Mouse (Mus musculus) CH12.LX (cell line): Measurements from ENCODE around the gene Srgap3. TPM values are rescaled to one million over a fixed set of nuclear protein-coding genes. Genes with fewer than 3 reads are reported as not detected.
"Not testable (repeated sequence)": the region's sequence is repeated elsewhere in the genome, so short reads cannot be mapped to it uniquely, and the experiment has no call there.

Experiments used
- DNase-seq: peaks from one replicate; pipeline ENCODE4 v3.0.0-alpha.2; 2013; ENCODE audit errors: extremely low read depth
- H3K27ac ChIP-seq: 2 replicates; pipeline ENCODE4 v1.5.1; 2012; ENCODE audit warnings: low read depth, mild to moderate bottlenecking, control low read depth, moderate library complexity; ENCODE audit not compliant: insufficient read depth
- H3K27me3 ChIP-seq: replicated peaks from 2 replicates; pipeline ENCODE3; 2012; ENCODE audit warnings: inconsistent platforms
- H3K36me3 ChIP-seq, 2 experiments: replicated peaks in 1 of 2; 2 replicates each; pipeline versions ENCODE3 to v1.6.1; 2012; ENCODE audit warnings: inconsistent platforms in 1 of 2, low read length in 1 of 2, mild to moderate bottlenecking in 1 of 2, mixed read lengths in 1 of 2, moderate library complexity in 1 of 2; ENCODE audit not compliant: control insufficient read depth in 1 of 2, insufficient read depth in 1 of 2
- H3K4me1 ChIP-seq, 2 experiments: 2 replicates each; pipeline ENCODE4 v1.6.1; 2012; ENCODE audit warnings: inconsistent platforms in 1 of 2, moderate library complexity in 1 of 2; ENCODE audit not compliant: insufficient read depth in 2 of 2, control insufficient read depth in 1 of 2
- H3K4me2 ChIP-seq: 2 replicates; pipeline ENCODE4 v1.6.1; 2012; ENCODE audit warnings: low read depth, mild to moderate bottlenecking, control low read depth; ENCODE audit not compliant: poor library complexity, insufficient read depth, severe bottlenecking
- H3K4me3 ChIP-seq, 3 experiments: fragments of 150-350 bp in 1 of 3; sonication (generic) in 1 of 3; replicated peaks in 1 of 3; 2 replicates each; pipeline versions ENCODE3 to v1.5.1; 2011 to 2012; ENCODE audit warnings: low read depth in 2 of 3, low read length in 2 of 3, mild to moderate bottlenecking in 2 of 3, moderate library complexity in 2 of 3, control low read depth in 1 of 3, improper control_type of control experiment in 1 of 3, inconsistent platforms in 1 of 3, mixed read lengths in 1 of 3; ENCODE audit not compliant: poor library complexity in 1 of 3
- H3K79me2 ChIP-seq: replicated peaks from 2 replicates; pipeline ENCODE4 v1.6.1; 2012; ENCODE audit warnings: mild to moderate bottlenecking, moderate library complexity; ENCODE audit not compliant: control insufficient read depth, poor library complexity, insufficient read depth, severe bottlenecking; ENCODE audit errors: extremely low read depth
- H3K9ac ChIP-seq: 2 replicates; pipeline ENCODE4 v1.6.1; 2012; ENCODE audit warnings: low read depth, mild to moderate bottlenecking, control low read depth, moderate library complexity; ENCODE audit not compliant: insufficient read depth
- H3K9me3 ChIP-seq: replicated peaks from 2 replicates; pipeline ENCODE3; 2012; ENCODE audit warnings: low read length, inconsistent platforms, mixed read lengths
- CTCF ChIP-seq, 2 experiments: IDR thresholded peaks in 1 of 2; conservative IDR thresholded peaks in 1 of 2; 2 replicates each; pipeline ENCODE4 v1.5.1; 2011 to 2012; ENCODE audit warnings: low read depth in 2 of 2, low read length in 2 of 2, improper control_type of control experiment in 1 of 2, inconsistent platforms in 1 of 2, mild to moderate bottlenecking in 1 of 2, moderate library complexity in 1 of 2
- EP300 ChIP-seq: IDR thresholded peaks from 2 replicates; pipeline ENCODE4 v1.6.1; 2011; ENCODE audit warnings: low read length, improper control_type of control experiment
- ETS1 ChIP-seq: conservative IDR thresholded peaks from 2 replicates; pipeline ENCODE4 v1.6.1; 2012; ENCODE audit warnings: low read depth, mild to moderate bottlenecking, inconsistent platforms, low read length, improper control_type of control experiment, moderate library complexity
- GABPA ChIP-seq: IDR thresholded peaks from 2 replicates; pipeline ENCODE4 v1.6.1; 2012; ENCODE audit warnings: low read depth, low read length, improper control_type of control experiment, inconsistent platforms; ENCODE audit not compliant: insufficient replicate concordance
- IRF4 ChIP-seq: IDR thresholded peaks from 2 replicates; pipeline ENCODE4 v1.6.1; 2014; ENCODE audit warnings: low read depth, mild to moderate bottlenecking, inconsistent platforms, low read length, improper control_type of control experiment
- JUN ChIP-seq: IDR thresholded peaks from 2 replicates; pipeline ENCODE4 v1.6.1; 2011; ENCODE audit warnings: low read depth, mild to moderate bottlenecking, low read length, improper control_type of control experiment, moderate library complexity; ENCODE audit not compliant: insufficient read depth
- JUND ChIP-seq: conservative IDR thresholded peaks from 2 replicates; pipeline ENCODE4 v1.6.1; 2011; ENCODE audit warnings: low read depth, low read length, improper control_type of control experiment
- MAFK ChIP-seq: IDR thresholded peaks from 2 replicates; pipeline ENCODE4 v1.6.1; 2011; ENCODE audit warnings: low read length, improper control_type of control experiment; ENCODE audit not compliant: insufficient replicate concordance
- MAZ ChIP-seq: IDR thresholded peaks from 2 replicates; pipeline ENCODE4 v1.6.1; 2012; ENCODE audit warnings: low read depth, mild to moderate bottlenecking, inconsistent platforms, low read length, improper control_type of control experiment, moderate library complexity
- MEF2A ChIP-seq: IDR thresholded peaks from 2 replicates; pipeline ENCODE4 v1.6.1; 2014; ENCODE audit warnings: low read depth, mild to moderate bottlenecking, inconsistent platforms, low read length, improper control_type of control experiment, borderline replicate concordance
- MYC ChIP-seq: IDR thresholded peaks from 2 replicates; pipeline ENCODE4 v1.6.1; 2011; ENCODE audit warnings: low read depth, mild to moderate bottlenecking, improper control_type of control experiment, low read length
- NELFE ChIP-seq: IDR thresholded peaks from 2 replicates; pipeline ENCODE4 v1.6.1; 2011; ENCODE audit warnings: low read depth, low read length, improper control_type of control experiment
- RAD21 ChIP-seq: IDR thresholded peaks from 2 replicates; pipeline ENCODE4 v1.6.1; 2011; ENCODE audit warnings: low read depth, mild to moderate bottlenecking, low read length, improper control_type of control experiment, moderate library complexity
- RCOR1 ChIP-seq: conservative IDR thresholded peaks from 2 replicates; pipeline ENCODE4 v1.6.1; 2012; ENCODE audit warnings: low read depth, mild to moderate bottlenecking, inconsistent platforms, low read length, improper control_type of control experiment
- SMC3 ChIP-seq: IDR thresholded peaks from 2 replicates; pipeline ENCODE4 v1.6.1; 2011; ENCODE audit warnings: low read depth, low read length, improper control_type of control experiment
- TBP ChIP-seq: conservative IDR thresholded peaks from 2 replicates; pipeline ENCODE4 v1.6.1; 2011; ENCODE audit warnings: low read depth, low read length, improper control_type of control experiment
- ZC3H11A ChIP-seq: IDR thresholded peaks from 2 replicates; pipeline ENCODE4 v1.6.1; 2012; ENCODE audit warnings: low read depth, mild to moderate bottlenecking, inconsistent platforms, low read length, improper control_type of control experiment
- ZNF384 ChIP-seq: IDR thresholded peaks from 2 replicates; pipeline ENCODE4 v1.6.1; 2012; ENCODE audit warnings: low read depth, low read length, improper control_type of control experiment, inconsistent platforms
- dilution Hi-C: fragments of 300-500 bp; cut with MboI; formaldehyde crosslinking; loops from 2 replicates; pipeline ENCODE4 v1.14.3; 2020; ENCODE audit warnings: low sequenced_read_pairs; ENCODE audit not compliant: extremely low pct_unique_long_range_greater_than_20kb, extremely low pct_ligation_motif_present
- in situ Hi-C: fragments of 300-500 bp; cut with MboI; formaldehyde crosslinking; loops from 3 replicates; pipeline ENCODE4 v1.14.3; 2019; ENCODE audit warnings: low sequenced_read_pairs, low pct_ligation_motif_present, low pct_unique_long_range_greater_than_20kb, mixed read lengths
- polyA plus RNA-seq: library from polyadenylated mRNA; unstranded; fragments of >175 nt; gene quantifications from 2 replicates; pipeline ENCODE4 v1.2.1, GENCODE M21; 2012; ENCODE audit warnings: low read depth; ENCODE audit not compliant: insufficient read length
- total RNA-seq, 2 experiments: library from RNA; depleted of rRNA; stranded (reverse); fragments of 300-350 nt in 1 of 2; fragments of >200 nt in 1 of 2; gene quantifications; 2 replicates each; pipeline ENCODE4 v1.2.3; 2012 to 2014

Srgap3 gene
- total and polyA plus RNA-seq, 3 experiments, result 1.5 to 4.5 (median 2.1) TPM

DNA sequence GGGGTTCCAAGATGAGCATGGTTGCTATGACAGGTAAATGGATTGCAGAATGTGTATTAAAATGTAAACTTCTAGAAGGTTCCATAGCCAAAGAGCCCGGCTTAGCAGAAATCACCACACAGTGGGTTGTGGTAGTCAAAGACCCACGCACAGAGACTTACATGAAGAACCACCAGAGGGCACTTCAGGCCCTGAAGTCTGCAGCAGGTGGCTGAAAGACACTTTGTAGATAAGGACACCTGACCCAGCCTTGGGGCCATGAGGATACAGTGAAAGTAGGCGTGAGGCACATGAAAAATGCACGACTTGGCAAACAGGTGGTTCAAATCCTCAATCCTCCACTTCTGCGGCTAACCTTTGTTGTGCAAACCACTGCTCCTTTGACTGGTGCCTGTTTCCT, 229.9 kb downstream of the Srgap3 start:
- H3K27me3 ChIP-seq, result no peaks in the 10 kb centered on the region
- H3K4me2 ChIP-seq, result no peak overlapping the region
- no peak overlapping the region for H3K9ac ChIP-seq
- peaks cover 0 to 1% of the 10 kb centered on the region in 2 experiments for H3K36me3 ChIP-seq
- dilution Hi-C loops (no loop called here), in situ Hi-C loops (loop anchor here (5.0 to 25.0 kb wide), 2 partner anchors 235 to 595 kb away; partner anchors contain the start of gene Brpf1)
- no peaks in the 10 kb centered on the region for H3K9me3 ChIP-seq
- H3K4me3 ChIP-seq, result no peak overlapping the region
- DNase-seq, result peak; percentile 54
- no peaks in the 10 kb centered on the region for H3K79me2 ChIP-seq
- no peak overlapping the region for H3K27ac ChIP-seq
- peaks cover 0 to 3% of the 10 kb centered on the region in 2 experiments; a peak in 1 of 4 replicates for H3K4me1 ChIP-seq
- TF ChIP-seq RAD21 (peak; percentile 86), EP300 (no peak), ZC3H11A (peak; percentile 89), JUN (no peak), SMC3 (peak; percentile 96), IRF4 (0 out of 2 replicates have a peak, but pooled peaks have one; percentile 27), MYC (peak; percentile 25; the same call in 1 of the 2 replicates), CTCF (conservative IDR thresholded peaks at IDR 0.05 in 1 of 2, IDR thresholded peaks at IDR 0.05 in 1 of 2; ENCODE audit: low read depth in 2 of 2, low read length in 2 of 2) (peak; percentile 11 to 86; a peak in 2 of 4 replicates), ZNF384 (no peak)

DNA sequence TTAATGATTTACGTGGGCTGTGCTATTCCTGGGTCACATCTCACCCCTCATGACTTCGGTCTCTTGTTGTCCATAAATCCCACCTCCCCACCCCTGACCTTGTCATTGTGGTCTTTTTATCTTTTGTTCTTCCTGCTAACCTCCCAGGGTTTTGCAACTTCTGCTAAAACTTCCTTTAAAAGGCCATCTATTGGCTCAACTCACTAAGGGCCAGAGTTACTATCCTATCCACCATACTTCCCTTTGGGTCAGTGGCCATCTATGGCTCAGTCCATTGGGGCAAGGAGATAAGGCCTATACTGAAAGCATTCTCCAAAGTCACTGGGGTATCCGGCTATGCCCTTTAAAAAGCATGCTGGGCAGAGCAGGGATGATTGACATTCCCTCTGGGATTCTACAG, 233.1 kb downstream of the Srgap3 start:
- no peaks in the 10 kb centered on the region for H3K36me3 ChIP-seq
- dilution Hi-C loops, result no loop called here
- H3K79me2 ChIP-seq, result no peaks in the 10 kb centered on the region
- DNase-seq, result no peak
- H3K27me3 ChIP-seq, result no peaks in the 10 kb centered on the region
- no peak for TF ChIP-seq JUND
- TF ChIP-seq GABPA, result no peak
- TF ChIP-seq RAD21, result no peak
- TF ChIP-seq MEF2A, result no peak
- TF ChIP-seq NELFE, result no peak
- TF ChIP-seq RCOR1, result no peak
- TF ChIP-seq ZC3H11A, result no peak
- no peak for TF ChIP-seq ETS1
- no peak for TF ChIP-seq MAFK
- TF ChIP-seq JUN, result no peak
- TF ChIP-seq TBP, result no peak
- no peak for TF ChIP-seq MAZ
- no peaks in the 10 kb centered on the region for H3K9me3 ChIP-seq
- in situ Hi-C loops, result loop anchor here (25.0 kb wide), 1 partner anchor 598 kb away; the partner anchor contains the start of gene Brpf1
- no peak overlapping the region for H3K27ac ChIP-seq
- H3K4me1 ChIP-seq, result peaks cover 0 to 3% of the 10 kb centered on the region in 2 experiments; a peak in 1 of 4 replicates
- H3K4me3 ChIP-seq, result no peak overlapping the region
- no peak overlapping the region for H3K9ac ChIP-seq
- no peak overlapping the region for H3K4me2 ChIP-seq

DNA sequence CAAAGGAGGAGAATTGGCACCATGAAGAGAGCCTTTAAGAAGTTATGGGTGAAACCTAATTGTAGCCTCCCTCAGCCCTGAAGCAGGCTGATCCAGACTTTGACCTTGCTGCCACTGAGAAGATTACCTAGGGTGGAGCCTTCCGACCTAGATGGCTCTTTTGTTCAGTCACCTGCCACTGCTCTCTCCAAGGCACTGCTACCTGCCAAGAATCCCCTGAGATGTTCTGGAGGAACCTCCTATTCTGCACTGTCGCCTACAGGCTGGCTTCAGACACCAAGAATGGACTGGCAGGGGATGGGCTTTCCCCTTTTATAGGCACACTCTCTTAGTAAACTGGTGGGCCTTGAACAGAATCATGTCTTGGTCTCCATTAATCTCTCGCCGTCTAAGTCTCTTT, 244.8 kb downstream of the Srgap3 start:
- DNase-seq, dilution Hi-C loops: not testable (repeated sequence)
- in situ Hi-C loops, result loop anchor here (5.0 to 25.0 kb wide), 2 partner anchors 300 to 610 kb away; partner anchors contain the start of gene Brpf1

More for the DNA sequence above, 244.8 kb downstream of the Srgap3 start:
- H3K27ac ChIP-seq, H3K27me3 ChIP-seq, H3K4me3 ChIP-seq, H3K36me3 ChIP-seq, H3K9ac ChIP-seq, H3K79me2 ChIP-seq, H3K9me3 ChIP-seq, H3K4me2 ChIP-seq, H3K4me1 ChIP-seq: not testable (repeated sequence)
